Mouse (Mus musculus): Measurements from ENCODE around the gene Armc9.

The Armc9 gene

GRCm38 (mm10) chr1:86233808-86234207 is 79.2 kb downstream of the Armc9 start:
- POLR2A ChIA-PET = interaction anchor here in 3 of 4 experiments (0.6 to 2.4 kb wide), 9 partner anchors 33 to 115 kb away, joined by 3 to 8 read pairs (median 3); no protein-coding TSS in a partner anchor

DNA sequence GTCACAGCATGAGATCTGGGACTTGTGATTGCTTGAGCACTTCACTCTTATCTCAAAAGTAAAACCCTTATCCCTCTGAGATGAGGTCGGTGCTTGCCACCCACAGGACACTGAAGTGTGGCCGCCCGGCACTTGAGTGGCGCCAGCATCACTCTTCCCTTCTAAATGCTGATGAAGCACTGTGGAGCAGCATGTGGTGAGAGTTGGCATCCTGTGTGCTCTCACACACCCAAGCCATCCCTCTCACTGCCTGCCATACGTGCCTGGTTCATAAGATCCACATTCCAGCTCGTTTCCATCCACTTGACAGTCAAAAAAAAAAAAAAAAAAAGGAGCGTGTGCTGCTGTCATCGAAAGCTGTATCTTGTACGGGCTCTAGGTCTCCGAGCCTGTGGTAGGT is 80.5 kb downstream of the Armc9 start:
- ChIA-PET CTCF (no interaction called here), POLR2A (interaction anchor here in 2 of 4 experiments (0.6 to 2.4 kb wide), 5 partner anchors 9 to 82 kb away, joined by 3 to 8 read pairs (median 4); no protein-coding TSS in a partner anchor)

More at GRCm38 (mm10) chr1:86233808-86234207, 79.2 kb downstream of the Armc9 start:
- CTCF ChIA-PET = interaction anchor here in 2 of 4 experiments (0.5 to 1.3 kb wide), 4 partner anchors 13 to 400 kb away, joined by 3 to 4 read pairs (median 4); no protein-coding TSS in a partner anchor

- ChIA-PET CTCF (interaction anchor here in 3 of 4 experiments (0.6 to 1.6 kb wide), 4 partner anchors 48 to 58 kb away, joined by 3 to 4 read pairs (median 3); no protein-coding TSS in a partner anchor), POLR2A (interaction anchor here in 2 of 4 experiments (0.7 to 1.8 kb wide), 6 partner anchors 15 to 82 kb away, joined by 3 to 8 read pairs (median 4); partner anchors contain the start of gene Armc9 (in 1 of the 2))
These were observed 81.9 kb downstream of the Armc9 start for GRCm38 (mm10) chr1:86236442-86236841.

- POLR2A ChIA-PET = interaction anchor here in 2 of 4 experiments (0.9 to 1.6 kb wide), 9 partner anchors 8 to 164 kb away, joined by 3 to 7 read pairs (median 4); partner anchors contain the start of genes B3gnt7 (in 1 of the 2) and Ncl (in 1 of the 2)
- CTCF ChIA-PET = interaction anchor here in 1 of 4 experiments (1.1 kb wide), 1 partner anchor 62 kb away, joined by 3 read pairs; no protein-coding TSS in a partner anchor
These were observed 84.4 kb downstream of the Armc9 start for GRCm38 (mm10) chr1:86239010-86239409.

DNA sequence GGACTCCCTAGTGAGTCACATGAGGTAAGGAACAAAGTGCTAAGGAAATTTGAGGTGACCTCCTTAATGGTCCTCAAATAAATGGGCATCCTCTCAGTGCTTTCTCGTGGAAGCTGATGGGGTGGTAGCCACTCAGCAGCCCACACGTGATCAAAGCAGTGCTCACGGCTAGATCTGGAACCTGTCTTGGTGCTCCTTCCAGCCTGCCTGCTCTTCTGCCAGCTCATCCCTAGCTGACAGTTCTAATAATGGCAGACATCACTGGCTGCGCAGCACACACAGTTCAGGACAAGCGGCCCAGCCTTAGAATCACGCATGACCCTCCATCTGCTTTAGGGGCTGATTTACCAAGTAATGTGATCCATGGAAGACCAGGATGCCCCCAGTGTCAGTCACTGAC is 85.3 kb downstream of the Armc9 start:
- ChIA-PET CTCF (no interaction called here), POLR2A (interaction anchor here in 2 of 4 experiments (0.7 to 1.6 kb wide), 9 partner anchors 7 to 120 kb away, joined by 3 to 7 read pairs (median 4); partner anchors contain the start of genes B3gnt7 (in 1 of the 2) and Ncl (in 1 of the 2))

DNA sequence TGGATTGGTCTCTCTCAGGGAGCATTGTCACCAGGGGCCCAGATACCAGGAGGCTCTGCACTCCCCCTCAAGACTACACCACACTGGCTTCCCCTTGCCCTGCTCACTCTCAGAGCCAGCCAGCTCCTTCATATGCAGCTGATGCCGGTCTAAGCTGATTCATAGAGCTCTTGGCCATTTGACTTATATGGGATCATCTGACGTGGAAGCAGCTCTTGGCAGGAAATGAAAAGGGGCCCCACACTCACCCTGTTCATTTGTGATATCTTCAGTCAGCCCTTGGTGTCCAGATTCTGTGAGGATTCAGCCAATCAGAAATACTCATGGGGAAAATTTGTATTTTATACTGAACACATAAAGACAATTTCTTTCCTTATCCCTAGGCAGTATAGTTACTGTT is 86.4 kb downstream of the Armc9 start:
- POLR2A ChIA-PET = no interaction called here
- CTCF ChIA-PET = no interaction called here

DNA sequence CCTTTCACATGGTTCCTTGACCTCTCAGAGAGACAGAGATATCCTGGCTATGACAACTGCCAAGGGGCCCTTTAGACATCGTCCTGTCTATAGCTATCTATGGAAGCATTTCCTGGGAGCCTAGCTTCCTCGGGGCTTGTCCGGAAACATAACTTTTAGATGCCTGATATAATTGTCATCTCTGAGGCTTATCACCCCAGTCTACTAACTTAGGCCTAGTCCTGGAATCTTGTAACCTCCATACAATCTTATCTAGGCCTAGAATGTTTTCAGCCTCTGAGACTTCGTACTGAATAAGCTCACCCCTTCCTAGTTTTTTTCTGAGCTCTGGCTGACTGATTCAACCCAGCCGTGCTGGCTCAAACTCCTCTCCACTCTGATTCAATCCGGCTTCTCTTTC is 88.9 kb downstream of the Armc9 start:
- CTCF ChIA-PET = interaction anchor here in 2 of 4 experiments (0.7 to 1.1 kb wide), 2 partner anchors 64 to 825 kb away, joined by 3 read pairs; no protein-coding TSS in a partner anchor
- POLR2A ChIA-PET = interaction anchor here in 2 of 4 experiments (0.6 to 1.1 kb wide), 2 partner anchors 8 to 15 kb away, joined by 3 to 5 read pairs; no protein-coding TSS in a partner anchor

GRCm38 (mm10) chr1:86245301-86246085 is 90.9 kb downstream of the Armc9 start:
- CTCF ChIA-PET = interaction anchor here in 2 of 4 experiments (1.4 to 1.7 kb wide), 2 partner anchors 67 to 95 kb away, joined by 4 read pairs; no protein-coding TSS in a partner anchor
- POLR2A ChIA-PET = interaction anchor here in 1 of 4 experiments (1.0 kb wide), 1 partner anchor 10 kb away, joined by 4 read pairs; no protein-coding TSS in a partner anchor

GRCm38 (mm10) chr1:86253410-86253809 is 98.8 kb downstream of the Armc9 start:
- CTCF ChIA-PET = interaction anchor here in 1 of 4 experiments (0.7 kb wide), 1 partner anchor 136 kb away, joined by 3 read pairs; no protein-coding TSS in a partner anchor
- POLR2A ChIA-PET = interaction anchor here in 1 of 4 experiments (1.4 kb wide), 1 partner anchor 44 kb away, joined by 4 read pairs; no protein-coding TSS in a partner anchor

DNA sequence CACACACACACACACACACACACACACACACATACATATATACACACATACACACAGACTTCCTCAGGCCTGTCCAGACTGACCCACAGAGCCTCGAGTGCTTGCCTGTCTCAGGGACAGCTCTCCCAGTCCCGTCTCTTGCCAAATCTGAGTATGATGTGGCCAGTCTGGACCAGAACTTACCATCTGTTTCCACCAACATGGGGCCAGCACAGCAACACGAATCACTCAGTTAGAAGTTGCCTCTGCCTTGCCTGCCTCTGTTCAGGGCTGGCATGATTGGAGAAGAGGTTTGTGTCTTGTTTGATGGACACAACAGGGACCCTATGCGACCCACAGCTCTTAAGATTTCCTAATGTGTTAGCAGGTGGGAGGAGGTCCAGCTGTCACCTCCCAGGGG is 101.7 kb downstream of the Armc9 start:
- POLR2A ChIA-PET = interaction anchor here in 1 of 4 experiments (1.0 kb wide), 1 partner anchor 47 kb away, joined by 3 read pairs; the partner anchor contains the start of gene B3gnt7
- CTCF ChIA-PET = no interaction called here

GRCm38 (mm10) chr1:86257228-86257627 is 102.6 kb downstream of the Armc9 start:
- ChIA-PET POLR2A (interaction anchor here in 2 of 4 experiments (0.7 to 1.1 kb wide), 3 partner anchors 12 to 241 kb away, joined by 3 to 4 read pairs (median 3); partner anchors contain the start of gene B3gnt7 (in 1 of the 2)), CTCF (no interaction called here)

DNA sequence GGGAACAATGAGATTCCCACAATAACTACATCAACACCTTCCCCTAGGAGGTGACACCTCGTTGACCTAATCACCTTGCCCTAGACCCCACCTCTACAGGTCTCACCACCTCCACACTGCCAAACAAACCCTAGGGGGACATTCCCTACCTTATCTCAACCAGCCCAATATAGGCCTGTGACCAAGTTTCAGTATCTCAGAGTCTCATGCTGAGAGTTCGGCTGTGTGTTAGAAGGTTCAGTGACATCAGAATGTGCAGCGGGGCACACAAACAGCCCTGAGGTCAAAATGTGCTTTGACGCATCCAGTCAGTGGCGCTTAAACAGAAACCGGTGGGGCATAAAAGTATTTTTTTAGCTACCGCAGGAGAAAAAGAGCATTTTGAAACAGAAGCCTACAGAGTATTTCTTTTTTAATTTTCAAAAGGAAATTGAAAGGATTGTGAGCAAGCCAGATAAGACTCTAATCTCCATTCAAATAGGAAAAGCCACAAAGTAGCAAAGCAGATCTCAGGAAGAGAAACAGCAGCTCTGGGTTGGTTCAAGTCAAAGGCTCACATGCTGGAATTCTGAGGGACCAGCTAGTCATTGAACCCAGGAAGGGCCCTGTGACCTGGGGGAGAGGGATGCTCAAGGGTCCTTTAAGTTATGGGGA is 103.7 kb downstream of the Armc9 start:
- POLR2A ChIA-PET = interaction anchor here in 3 of 4 experiments (0.6 to 2.3 kb wide), 7 partner anchors 11 to 608 kb away, joined by 3 to 5 read pairs (median 3); partner anchors contain the start of gene Sp100 (in 1 of the 3)
- CTCF ChIA-PET = interaction anchor here in 1 of 4 experiments (1.1 kb wide), 1 partner anchor 81 kb away, joined by 3 read pairs; no protein-coding TSS in a partner anchor

GRCm38 (mm10) chr1:86263564-86264339 is 109.2 kb downstream of the Armc9 start:
- ChIA-PET POLR2A (interaction anchor here in 2 of 4 experiments (0.8 to 2.1 kb wide), 3 partner anchors 13 to 76 kb away, joined by 3 to 6 read pairs (median 4); no protein-coding TSS in a partner anchor), CTCF (interaction anchor here in 2 of 4 experiments (0.6 to 1.1 kb wide), 2 partner anchors 13 to 526 kb away, joined by 3 read pairs; no protein-coding TSS in a partner anchor)

DNA sequence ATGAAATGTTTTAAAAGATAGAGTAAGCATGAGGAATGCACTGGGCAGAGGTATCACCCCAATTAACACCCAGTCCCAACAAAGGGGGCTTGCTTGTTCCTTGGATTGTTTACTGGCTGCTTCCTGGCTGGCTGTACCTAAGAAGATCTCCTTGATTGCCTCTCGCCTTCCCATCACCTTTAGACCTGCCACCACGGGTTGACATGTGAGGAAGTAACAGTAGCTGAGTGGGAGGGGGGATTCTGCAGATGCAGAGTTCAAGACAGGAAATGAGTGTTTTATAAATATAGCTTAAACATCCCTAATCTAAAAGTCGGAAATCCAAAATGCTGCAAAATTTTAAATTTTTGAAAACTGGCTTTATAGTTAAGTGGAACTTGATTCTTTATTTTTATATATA is 110.5 kb downstream of the Armc9 start:
- CTCF ChIA-PET = no interaction called here
- POLR2A ChIA-PET = interaction anchor here in 1 of 4 experiments (1.1 kb wide), 1 partner anchor 84 kb away, joined by 3 read pairs; no protein-coding TSS in a partner anchor

GRCm38 (mm10) chr1:86268492-86269189 is 114.1 kb downstream of the Armc9 start:
- ChIA-PET CTCF (interaction anchor here in 2 of 4 experiments (0.7 to 2.2 kb wide), 3 partner anchors 42 to 90 kb away, joined by 3 to 8 read pairs (median 6); no protein-coding TSS in a partner anchor), POLR2A (interaction anchor here in 2 of 4 experiments (0.7 to 1.8 kb wide), 8 partner anchors 10 to 88 kb away, joined by 3 to 11 read pairs (median 3); no protein-coding TSS in a partner anchor)

GRCm38 (mm10) chr1:86269190-86269508 is 114.6 kb downstream of the Armc9 start:
- ChIA-PET CTCF (interaction anchor here in 3 of 4 experiments (0.7 to 2.2 kb wide), 5 partner anchors 42 to 146 kb away, joined by 3 to 8 read pairs (median 3); no protein-coding TSS in a partner anchor), POLR2A (interaction anchor here (0.5 to 1.8 kb wide), 15 partner anchors 10 to 210 kb away, joined by 3 to 11 read pairs (median 3); no protein-coding TSS in a partner anchor)

Data from embryonic stem cell, embryonic (primary cell).